Mouse (Mus musculus) CH12.LX (cell line): ENCODE data around the gene Espn. TPM values are rescaled to one million over a fixed set of nuclear protein-coding genes. Genes with fewer than 3 reads are reported as not detected.

ENCODE experiments used
- DNase-seq: peaks from one replicate; pipeline ENCODE4 v3.0.0-alpha.2; 2013; ENCODE audit errors: extremely low read depth
- H3K27ac ChIP-seq: 2 replicates; pipeline ENCODE4 v1.5.1; 2012; ENCODE audit warnings: low read depth, mild to moderate bottlenecking, control low read depth, moderate library complexity; ENCODE audit not compliant: insufficient read depth
- H3K27me3 ChIP-seq: replicated peaks from 2 replicates; pipeline ENCODE3; 2012; ENCODE audit warnings: inconsistent platforms
- H3K36me3 ChIP-seq, 2 experiments: replicated peaks in 1 of 2; 2 replicates each; pipeline versions ENCODE3 to v1.6.1; 2012; ENCODE audit warnings: inconsistent platforms in 1 of 2, low read length in 1 of 2, mild to moderate bottlenecking in 1 of 2, mixed read lengths in 1 of 2, moderate library complexity in 1 of 2; ENCODE audit not compliant: control insufficient read depth in 1 of 2, insufficient read depth in 1 of 2
- H3K4me1 ChIP-seq, 2 experiments: 2 replicates each; pipeline ENCODE4 v1.6.1; 2012; ENCODE audit warnings: inconsistent platforms in 1 of 2, moderate library complexity in 1 of 2; ENCODE audit not compliant: insufficient read depth in 2 of 2, control insufficient read depth in 1 of 2
- H3K4me2 ChIP-seq: 2 replicates; pipeline ENCODE4 v1.6.1; 2012; ENCODE audit warnings: low read depth, mild to moderate bottlenecking, control low read depth; ENCODE audit not compliant: poor library complexity, insufficient read depth, severe bottlenecking
- H3K4me3 ChIP-seq, 3 experiments: fragments of 150-350 bp in 1 of 3; sonication (generic) in 1 of 3; replicated peaks in 1 of 3; 2 replicates each; pipeline versions ENCODE3 to v1.5.1; 2011 to 2012; ENCODE audit warnings: low read depth in 2 of 3, low read length in 2 of 3, mild to moderate bottlenecking in 2 of 3, moderate library complexity in 2 of 3, control low read depth in 1 of 3, improper control_type of control experiment in 1 of 3, inconsistent platforms in 1 of 3, mixed read lengths in 1 of 3; ENCODE audit not compliant: poor library complexity in 1 of 3
- H3K79me2 ChIP-seq: replicated peaks from 2 replicates; pipeline ENCODE4 v1.6.1; 2012; ENCODE audit warnings: mild to moderate bottlenecking, moderate library complexity; ENCODE audit not compliant: control insufficient read depth, poor library complexity, insufficient read depth, severe bottlenecking; ENCODE audit errors: extremely low read depth
- H3K9ac ChIP-seq: 2 replicates; pipeline ENCODE4 v1.6.1; 2012; ENCODE audit warnings: low read depth, mild to moderate bottlenecking, control low read depth, moderate library complexity; ENCODE audit not compliant: insufficient read depth
- H3K9me3 ChIP-seq: replicated peaks from 2 replicates; pipeline ENCODE3; 2012; ENCODE audit warnings: low read length, inconsistent platforms, mixed read lengths
- CTCF ChIP-seq, 2 experiments: IDR thresholded peaks in 1 of 2; conservative IDR thresholded peaks in 1 of 2; 2 replicates each; pipeline ENCODE4 v1.5.1; 2011 to 2012; ENCODE audit warnings: low read depth in 2 of 2, low read length in 2 of 2, improper control_type of control experiment in 1 of 2, inconsistent platforms in 1 of 2, mild to moderate bottlenecking in 1 of 2, moderate library complexity in 1 of 2
- E2F4 ChIP-seq: IDR thresholded peaks from 2 replicates; pipeline ENCODE4 v1.6.1; 2011; ENCODE audit warnings: low read depth, low read length, improper control_type of control experiment; ENCODE audit not compliant: insufficient replicate concordance
- GABPA ChIP-seq: IDR thresholded peaks from 2 replicates; pipeline ENCODE4 v1.6.1; 2012; ENCODE audit warnings: low read depth, low read length, improper control_type of control experiment, inconsistent platforms; ENCODE audit not compliant: insufficient replicate concordance
- HCFC1 ChIP-seq: IDR thresholded peaks from 2 replicates; pipeline ENCODE4 v1.6.1; 2012; ENCODE audit warnings: low read depth, mild to moderate bottlenecking, inconsistent platforms, low read length, improper control_type of control experiment
- IRF4 ChIP-seq: IDR thresholded peaks from 2 replicates; pipeline ENCODE4 v1.6.1; 2014; ENCODE audit warnings: low read depth, mild to moderate bottlenecking, inconsistent platforms, low read length, improper control_type of control experiment
- JUN ChIP-seq: IDR thresholded peaks from 2 replicates; pipeline ENCODE4 v1.6.1; 2011; ENCODE audit warnings: low read depth, mild to moderate bottlenecking, low read length, improper control_type of control experiment, moderate library complexity; ENCODE audit not compliant: insufficient read depth
- MAFK ChIP-seq: IDR thresholded peaks from 2 replicates; pipeline ENCODE4 v1.6.1; 2011; ENCODE audit warnings: low read length, improper control_type of control experiment; ENCODE audit not compliant: insufficient replicate concordance
- MAX ChIP-seq: IDR thresholded peaks from 2 replicates; pipeline ENCODE4 v1.6.1; 2011; ENCODE audit warnings: low read length, improper control_type of control experiment
- MEF2A ChIP-seq: IDR thresholded peaks from 2 replicates; pipeline ENCODE4 v1.6.1; 2014; ENCODE audit warnings: low read depth, mild to moderate bottlenecking, inconsistent platforms, low read length, improper control_type of control experiment, borderline replicate concordance
- MXI1 ChIP-seq: IDR thresholded peaks from 2 replicates; pipeline ENCODE4 v1.6.1; 2011; ENCODE audit warnings: mild to moderate bottlenecking, low read depth, low read length, improper control_type of control experiment
- MYC ChIP-seq: IDR thresholded peaks from 2 replicates; pipeline ENCODE4 v1.6.1; 2011; ENCODE audit warnings: low read depth, mild to moderate bottlenecking, improper control_type of control experiment, low read length
- PAX5 ChIP-seq: IDR thresholded peaks from 2 replicates; pipeline ENCODE4 v1.6.1; 2012; ENCODE audit warnings: low read length, inconsistent platforms, mixed read lengths
- SMC3 ChIP-seq: IDR thresholded peaks from 2 replicates; pipeline ENCODE4 v1.6.1; 2011; ENCODE audit warnings: low read depth, low read length, improper control_type of control experiment
- TCF12 ChIP-seq: IDR thresholded peaks from 2 replicates; pipeline ENCODE4 v1.6.1; 2014; ENCODE audit warnings: low read depth, mild to moderate bottlenecking, inconsistent platforms, low read length, improper control_type of control experiment
- UBTF ChIP-seq: IDR thresholded peaks from 2 replicates; pipeline ENCODE4 v1.6.1; 2012; ENCODE audit warnings: low read depth, mild to moderate bottlenecking, inconsistent platforms, low read length, improper control_type of control experiment, moderate library complexity
- USF1 ChIP-seq: IDR thresholded peaks from 2 replicates; pipeline ENCODE4 v1.6.1; 2014; ENCODE audit warnings: low read depth, mild to moderate bottlenecking, inconsistent platforms, low read length, improper control_type of control experiment
- dilution Hi-C: fragments of 300-500 bp; cut with MboI; formaldehyde crosslinking; loops from 2 replicates; pipeline ENCODE4 v1.14.3; 2020; ENCODE audit warnings: low sequenced_read_pairs; ENCODE audit not compliant: extremely low pct_unique_long_range_greater_than_20kb, extremely low pct_ligation_motif_present
- in situ Hi-C: fragments of 300-500 bp; cut with MboI; formaldehyde crosslinking; loops from 3 replicates; pipeline ENCODE4 v1.14.3; 2019; ENCODE audit warnings: low sequenced_read_pairs, low pct_ligation_motif_present, low pct_unique_long_range_greater_than_20kb, mixed read lengths
- polyA plus RNA-seq: library from polyadenylated mRNA; unstranded; fragments of >175 nt; gene quantifications from 2 replicates; pipeline ENCODE4 v1.2.1, GENCODE M21; 2012; ENCODE audit warnings: low read depth; ENCODE audit not compliant: insufficient read length
- total RNA-seq, 2 experiments: library from RNA; depleted of rRNA; stranded (reverse); fragments of 300-350 nt in 1 of 2; fragments of >200 nt in 1 of 2; gene quantifications; 2 replicates each; pipeline ENCODE4 v1.2.3; 2012 to 2014

The Espn gene
- total and polyA plus RNA-seq, 3 experiments = 0.25 TPM; not detected in 2

- TF ChIP-seq PAX5 = no peak
- no peak for TF ChIP-seq E2F4
- TF ChIP-seq MXI1 = no peak
- TF ChIP-seq TCF12 = peak; percentile 39; the same call in 1 of the 2 replicates
- TF ChIP-seq MAFK = no peak
- TF ChIP-seq JUN = no peak
- no peak for TF ChIP-seq MAX
- TF ChIP-seq HCFC1 = no peak
- no peak for TF ChIP-seq USF1
- TF ChIP-seq MEF2A = no peak
- no peak for TF ChIP-seq GABPA
- no peak for TF ChIP-seq SMC3
- TF ChIP-seq MYC = peak; percentile 51; the same call in 1 of the 2 replicates
- no peak for TF ChIP-seq IRF4
- no peak for TF ChIP-seq UBTF
Observed at GRCm38 (mm10) chr4:152120311-152121182, 31.6 kb downstream of the Espn start (continued).

GRCm38 (mm10) chr4:152119396-152120292 lies 32.5 kb downstream of the Espn start:
- DNase-seq = no peak
- in situ Hi-C loops = no loop called here
- TF ChIP-seq CTCF (conservative IDR thresholded peaks at IDR 0.05 in 1 of 2, IDR thresholded peaks at IDR 0.05 in 1 of 2; ENCODE audit: low read depth in 2 of 2, low read length in 2 of 2) = peak in 1 of 2 experiments; percentile 30; a peak in 1 of 4 replicates
- no peak for TF ChIP-seq SMC3
- TF ChIP-seq, all 38 proteins: peak for 1
- H3K4me3 ChIP-seq = peak overlapping the region in 1 of 3 experiments; percentile 54
- H3K9me3 ChIP-seq = no peaks in the 10 kb centered on the region
- peak overlapping the region; percentile 55 for H3K4me2 ChIP-seq
- peaks cover 25 to 48% of the 10 kb centered on the region in 2 experiments for H3K4me1 ChIP-seq
- H3K9ac ChIP-seq = no peak overlapping the region; the same call in 1 of the 2 replicates
- dilution Hi-C loops = no loop called here
- H3K79me2 ChIP-seq = no peaks in the 10 kb centered on the region
- H3K27me3 ChIP-seq = peaks cover 92% of the 10 kb centered on the region
- peak overlapping the region; percentile 47 for H3K27ac ChIP-seq
- no peaks in the 10 kb centered on the region for H3K36me3 ChIP-seq
